Mouse (Mus musculus): ENCODE measurements around the gene Gm49366.
A peak's percentile ranks its signal among the peaks of the same experiment; 100 is the strongest.
"Not testable (repeated sequence)": the region's sequence is repeated elsewhere in the genome, so short reads cannot be mapped to it uniquely, and the experiment has no call there.

Gene Gm49366

DNA sequence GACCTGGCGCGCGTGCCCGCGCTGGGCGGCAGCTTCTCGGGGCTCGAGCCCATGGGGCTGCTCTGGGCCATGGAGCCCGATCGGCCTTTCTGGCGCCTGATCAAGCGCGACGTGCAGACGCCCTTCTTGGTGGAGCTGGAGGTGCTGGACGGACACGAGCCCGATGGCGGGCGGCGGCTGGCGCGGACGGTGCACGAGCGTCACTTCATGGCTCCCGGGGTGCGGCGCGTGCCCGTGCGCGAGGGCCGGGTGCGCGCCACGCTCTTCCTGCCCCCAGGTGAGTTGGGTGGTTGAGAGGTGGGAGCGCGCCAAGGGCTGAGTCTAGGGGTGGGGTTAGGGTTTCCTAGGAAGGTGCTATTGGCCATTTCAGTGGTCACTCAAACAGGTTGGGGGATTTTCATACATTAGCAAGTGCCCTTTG, at the start of gene Gm49366:
TSS of gene Gm49366 (plus strand) at position 245 of the 421 bp plus-strand sequence.
- DNase-seq = peak; percentile 75

DNA sequence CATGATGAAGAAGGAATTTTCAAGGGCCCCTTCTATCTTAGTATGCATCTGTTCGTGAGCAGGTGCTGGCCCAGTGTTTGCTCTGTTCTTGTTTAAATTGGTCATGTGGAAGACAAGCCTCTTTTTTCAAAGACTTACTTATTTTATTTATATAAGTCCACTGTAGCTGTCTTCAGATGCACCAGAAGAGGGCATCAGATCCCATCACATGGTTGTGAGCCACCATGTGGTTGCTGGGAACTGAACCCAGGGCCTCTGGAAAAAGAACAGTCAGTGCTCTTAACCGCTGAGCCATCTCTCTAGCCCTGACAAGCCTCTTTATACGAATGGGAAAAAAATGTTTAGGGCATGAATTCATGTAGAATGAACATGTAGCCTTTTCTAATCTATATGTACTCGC, 49.4 kb upstream of the Gm49366 start:
- no peak for DNase-seq

DNA sequence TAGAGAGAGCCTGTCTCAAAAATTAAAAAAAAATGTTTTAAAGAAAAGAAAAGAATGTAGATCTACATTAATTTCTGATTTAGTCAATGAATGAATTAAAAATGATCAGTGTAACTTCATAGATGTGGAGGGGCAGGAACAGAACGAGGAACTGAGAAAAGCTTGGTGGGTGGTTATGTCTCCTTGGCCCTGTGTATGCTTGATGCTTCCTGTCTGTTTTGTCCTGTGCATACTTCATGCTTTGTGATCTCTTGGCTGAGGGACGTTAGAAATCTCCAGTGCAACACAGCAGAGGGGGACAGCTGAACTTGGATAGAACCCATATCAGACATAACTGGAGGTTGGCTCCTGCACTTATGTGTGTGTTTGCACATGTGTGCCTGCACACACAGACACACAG, 41.5 kb upstream of the Gm49366 start:
- DNase-seq = no peak

DNA sequence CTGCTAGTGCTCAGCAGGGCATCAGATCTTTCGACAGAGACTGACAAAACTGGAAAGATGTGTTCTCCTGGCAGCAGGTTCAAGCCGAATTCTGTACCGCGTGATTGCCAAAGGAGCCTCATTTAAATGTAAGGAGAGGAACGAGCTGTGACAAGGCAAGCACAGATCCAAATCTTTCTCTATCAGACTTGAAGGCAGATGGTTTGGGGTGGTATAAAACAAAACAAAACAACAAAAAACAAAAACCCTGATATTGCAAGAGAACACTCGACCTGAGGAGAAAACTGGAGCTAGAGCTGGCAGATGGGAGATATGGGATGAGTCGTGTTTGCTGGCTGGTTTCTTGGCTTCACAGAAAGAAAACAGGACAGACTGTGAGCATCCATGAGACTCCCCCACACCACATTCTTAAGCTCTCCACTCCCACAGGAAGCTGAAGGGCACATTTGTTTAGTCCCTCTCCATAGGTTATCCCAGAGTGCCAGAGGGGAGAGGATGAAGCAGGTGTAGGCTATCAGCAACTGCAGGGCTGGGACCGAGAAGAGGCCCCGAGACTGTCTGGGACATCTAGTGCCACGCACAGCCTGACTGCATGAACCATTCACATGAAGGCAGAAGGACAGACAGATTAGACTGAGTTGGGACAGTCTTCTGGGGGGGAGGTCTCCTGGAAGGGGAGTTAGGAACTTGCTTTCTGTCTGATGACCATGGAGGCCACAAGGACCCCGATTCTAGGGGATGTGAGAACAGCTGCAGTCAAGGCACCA, 40.2 kb upstream of the Gm49366 start:
- no peak for DNase-seq

DNA sequence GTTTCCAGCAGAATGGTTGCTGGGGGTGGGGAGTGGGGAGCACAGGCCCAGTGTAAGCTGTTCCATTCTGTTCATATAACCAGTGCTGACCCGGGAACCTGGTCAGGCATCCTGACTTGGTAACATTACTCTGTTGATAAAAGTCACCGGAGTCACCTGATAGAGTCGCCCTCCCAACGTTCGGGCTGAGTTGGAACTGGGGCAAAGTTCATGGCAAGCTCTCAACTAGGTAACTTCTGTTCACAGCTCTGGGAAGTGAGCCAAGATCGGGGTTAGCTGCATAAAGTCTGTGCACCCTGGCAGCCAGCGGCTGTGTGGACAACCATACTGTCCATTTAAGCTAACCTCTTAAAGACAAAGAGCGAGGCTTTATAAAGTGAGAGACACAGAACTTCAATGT, 39.5 kb upstream of the Gm49366 start:
- DNase-seq = peak; percentile 92

DNA sequence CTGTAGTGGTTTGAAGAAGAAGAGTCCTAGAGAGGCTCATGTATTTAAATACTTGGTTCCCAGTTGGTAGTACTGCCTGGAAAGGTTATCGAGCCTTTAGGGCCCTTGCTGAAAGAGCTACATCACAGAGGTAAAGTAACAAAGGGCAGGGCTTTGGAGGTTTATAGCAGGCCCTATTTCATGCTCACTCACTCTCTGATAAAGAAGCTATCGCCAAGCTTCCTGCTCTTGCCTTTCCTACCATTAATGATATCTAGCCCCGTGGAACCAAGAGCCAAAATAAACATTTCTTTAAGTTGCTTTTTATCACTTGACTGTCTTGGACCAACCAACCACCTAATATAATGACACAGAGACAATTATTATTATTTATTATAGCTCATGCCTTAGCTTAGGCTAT, 38.3 kb upstream of the Gm49366 start:
- no peak for DNase-seq

DNA sequence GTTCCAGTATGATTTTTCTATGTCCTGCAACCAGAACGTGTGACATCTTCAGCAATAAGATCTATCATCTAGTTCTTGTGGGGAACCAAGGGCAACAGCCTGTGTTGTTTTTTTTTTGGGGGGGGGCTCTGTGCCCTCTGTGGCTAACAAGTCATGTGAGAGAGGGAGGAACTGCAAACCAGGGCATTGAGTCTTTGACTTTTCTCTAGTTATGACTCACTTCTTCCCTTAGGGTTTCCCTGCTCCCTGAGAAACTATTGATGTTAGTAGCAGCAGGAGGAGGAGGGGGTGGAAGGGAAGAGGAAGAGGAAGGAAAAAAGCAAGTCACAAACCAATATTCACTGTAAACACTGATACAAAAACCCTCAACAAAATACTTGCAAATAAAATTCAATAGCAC, 34.9 kb upstream of the Gm49366 start:
- DNase-seq = no peak

DNA sequence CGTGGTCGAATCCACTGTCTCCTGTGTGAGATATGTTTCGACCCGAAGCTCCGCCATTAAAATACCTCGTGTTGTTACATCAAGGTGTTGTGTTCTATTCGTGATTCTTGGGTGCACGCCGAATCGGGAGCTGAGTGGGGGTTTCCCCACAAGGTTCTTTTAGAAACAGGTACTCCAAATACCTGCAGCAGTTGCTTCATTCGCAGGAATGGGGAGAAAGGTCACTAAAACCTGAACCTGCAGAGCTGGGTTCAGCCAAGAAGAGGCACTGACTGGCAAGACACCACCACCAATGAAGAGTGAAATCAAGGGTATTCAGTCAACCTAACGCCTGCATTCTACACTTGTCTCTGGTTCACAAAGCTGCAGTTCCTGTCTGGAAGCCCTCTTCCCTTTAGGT, 30.5 kb upstream of the Gm49366 start:
- DNase-seq = peak; percentile 59

DNA sequence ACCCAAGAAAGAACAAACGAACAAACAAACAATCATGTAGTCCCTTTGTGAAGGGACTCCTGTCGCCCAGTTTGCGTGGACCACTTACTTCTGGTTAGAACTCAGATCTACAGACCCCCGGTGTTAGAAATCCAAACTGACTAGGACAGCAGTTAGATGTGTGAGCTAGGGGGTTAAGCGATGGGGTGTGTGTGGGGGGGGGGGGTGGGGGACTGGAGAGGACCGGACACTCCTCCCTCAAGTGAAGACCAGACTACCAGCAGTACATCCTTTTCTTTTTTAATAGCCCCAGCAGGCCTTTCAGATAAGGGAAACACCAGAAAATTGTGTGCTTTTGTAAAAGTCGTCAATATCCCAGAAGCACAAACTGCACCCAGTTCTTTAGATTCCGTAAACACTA, 30.0 kb upstream of the Gm49366 start:
- DNase-seq = no peak

DNA sequence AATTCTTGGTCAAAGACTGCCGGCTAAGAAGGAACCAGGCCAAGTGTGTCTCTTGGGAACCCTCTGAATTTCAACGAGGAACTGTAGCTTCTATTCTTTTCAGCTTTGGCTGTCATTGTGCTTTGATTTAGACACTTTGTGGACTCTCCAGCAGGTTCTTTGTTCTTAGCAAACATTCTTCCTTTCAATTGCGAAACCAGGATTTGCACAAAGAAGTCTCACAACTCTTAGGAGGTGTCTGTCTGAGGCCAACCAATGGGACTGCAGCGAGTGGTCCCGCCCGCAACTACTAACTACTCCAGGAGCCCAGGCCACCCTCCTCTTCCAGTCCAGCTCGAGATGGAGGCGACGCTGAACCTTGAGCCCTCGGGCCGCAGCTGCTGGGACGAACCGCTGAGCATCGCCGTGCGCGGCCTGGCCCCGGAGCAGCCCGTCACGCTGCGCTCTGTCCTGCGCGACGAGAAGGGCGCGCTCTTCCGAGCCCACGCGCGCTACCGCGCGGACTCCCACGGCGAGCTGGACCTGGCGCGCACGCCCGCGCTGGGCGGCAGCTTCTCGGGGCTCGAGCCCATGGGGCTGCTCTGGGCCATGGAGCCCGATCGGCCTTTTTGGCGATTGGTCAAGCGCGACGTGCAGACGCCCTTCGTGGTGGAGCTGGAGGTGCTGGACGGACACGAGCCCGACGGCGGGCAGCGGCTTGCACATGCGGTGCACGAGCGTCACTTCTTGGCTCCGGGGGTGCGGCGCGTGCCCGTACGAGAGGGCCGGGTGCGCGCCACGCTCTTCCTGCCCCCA, 29.4 kb upstream of the Gm49366 start, which contains the start of gene Acot1:
TSS of gene Acot1 (plus strand) at position 320 of the 795 bp plus-strand sequence.
- DNase-seq = peak; percentile 84

DNA sequence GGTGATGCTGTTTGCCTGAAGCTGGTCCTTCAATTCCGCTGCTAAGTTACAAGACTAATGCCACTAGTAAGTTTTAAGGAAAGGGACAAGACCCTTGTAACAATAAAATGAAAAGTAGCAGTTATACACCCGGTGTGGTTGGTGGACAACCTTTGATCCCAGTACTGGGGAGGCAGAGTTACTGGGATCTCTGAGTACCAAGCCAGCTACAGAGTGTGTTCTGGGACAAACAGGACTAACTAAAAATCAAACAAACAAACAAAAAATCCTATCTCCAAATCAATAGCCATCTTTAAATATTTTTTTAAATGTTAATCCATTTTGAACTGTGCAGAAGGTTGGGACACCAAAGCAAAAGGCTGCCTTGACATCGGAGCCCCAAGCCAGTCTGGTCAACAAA, 28.5 kb upstream of the Gm49366 start:
- DNase-seq = no peak

DNA sequence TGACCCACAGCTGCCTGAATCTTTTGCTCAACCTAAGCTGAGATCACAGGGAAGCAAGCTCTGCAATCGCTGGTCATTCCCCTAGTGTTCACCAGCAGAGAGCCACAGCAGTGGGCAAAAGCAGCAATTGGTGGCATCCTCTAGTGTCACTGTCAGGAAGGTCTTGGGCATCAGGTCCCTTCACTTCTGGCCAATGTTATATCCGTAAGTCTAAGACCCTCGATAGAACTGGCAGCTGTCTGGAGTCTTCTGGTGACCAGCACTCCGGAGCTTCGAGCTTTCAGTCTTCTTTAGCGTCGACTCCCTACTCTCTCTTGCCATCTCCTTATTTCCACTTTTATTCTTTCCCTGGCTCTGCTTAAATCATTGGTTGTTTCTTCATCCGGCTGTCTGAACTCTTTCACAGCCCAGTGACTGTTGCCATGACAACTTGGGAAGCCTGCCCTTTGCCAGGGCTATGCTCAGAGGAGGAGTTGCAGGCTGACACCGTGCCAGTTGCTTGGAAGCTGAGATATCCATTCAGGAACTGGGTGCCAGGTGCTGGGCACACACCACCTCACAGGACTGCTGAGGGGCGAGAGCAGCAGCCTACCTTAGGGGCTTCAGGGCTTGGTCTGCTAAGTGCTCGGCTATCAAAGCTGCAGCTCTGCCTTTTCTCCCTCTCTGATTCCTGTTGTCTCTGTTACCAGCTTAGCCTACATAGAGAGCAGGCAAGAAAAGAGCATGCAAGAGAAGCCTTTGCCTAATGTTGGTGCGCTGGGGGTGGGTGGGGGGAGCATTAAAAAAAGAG, 27.3 kb upstream of the Gm49366 start:
- peak; percentile 96 for DNase-seq

DNA sequence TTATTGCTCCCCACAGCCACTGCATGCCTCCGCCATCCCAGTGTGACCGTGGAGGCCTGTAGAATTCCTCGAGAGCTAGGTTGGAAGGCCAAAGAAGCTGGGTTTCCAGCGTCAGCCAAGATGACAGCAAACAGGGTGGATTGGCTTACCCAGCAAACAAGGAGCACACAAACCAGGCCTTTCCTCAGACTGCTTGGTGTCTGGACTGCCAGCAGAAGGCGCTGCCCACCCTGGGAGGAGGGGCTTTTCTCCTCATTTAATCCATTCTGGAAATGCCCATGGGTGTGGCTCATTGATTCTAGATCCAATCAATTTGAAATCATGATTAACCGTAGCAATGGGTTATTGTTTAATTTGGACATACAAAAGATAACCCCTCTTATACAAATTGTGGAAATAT, 25.6 kb upstream of the Gm49366 start:
- no peak for DNase-seq

DNA sequence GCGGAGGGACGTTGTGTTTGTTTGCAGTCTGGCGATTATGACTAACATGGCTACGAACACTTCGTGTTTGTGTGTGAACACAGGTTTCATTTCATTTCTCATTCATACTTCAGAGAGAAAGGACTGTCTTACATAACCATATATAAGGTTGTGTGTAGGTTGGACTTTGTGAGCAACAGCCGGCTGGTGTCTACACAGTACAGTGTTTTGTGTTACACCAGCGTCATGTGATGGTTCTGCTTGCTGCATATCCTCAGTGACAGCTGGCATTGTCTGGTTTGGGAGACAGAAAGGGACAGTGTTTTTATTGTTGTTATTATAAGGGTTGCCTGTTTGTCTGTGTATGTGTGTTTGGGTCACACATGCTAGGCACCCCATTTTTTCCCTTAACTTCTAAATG, 25.0 kb upstream of the Gm49366 start:
- no peak for DNase-seq

DNA sequence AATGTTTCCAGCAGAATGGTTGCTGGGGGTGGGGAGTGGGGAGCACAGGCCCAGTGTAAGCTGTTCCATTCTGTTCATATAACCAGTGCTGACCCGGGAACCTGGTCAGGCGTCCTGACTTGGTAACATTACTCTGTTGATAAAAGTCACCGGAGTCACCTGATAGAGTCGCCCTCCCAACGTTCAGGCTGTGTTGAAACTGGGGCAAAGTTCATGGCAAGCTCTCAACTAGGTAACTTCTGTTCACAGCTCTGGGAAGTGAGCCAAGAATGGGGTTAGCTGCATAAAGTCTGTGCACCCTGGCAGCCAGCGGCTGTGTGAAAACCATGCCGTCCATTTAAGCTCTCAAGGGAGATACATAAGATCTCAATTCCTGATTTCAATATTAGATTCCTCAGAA, 18.2 kb upstream of the Gm49366 start:
- DNase-seq = peak; percentile 93

DNA sequence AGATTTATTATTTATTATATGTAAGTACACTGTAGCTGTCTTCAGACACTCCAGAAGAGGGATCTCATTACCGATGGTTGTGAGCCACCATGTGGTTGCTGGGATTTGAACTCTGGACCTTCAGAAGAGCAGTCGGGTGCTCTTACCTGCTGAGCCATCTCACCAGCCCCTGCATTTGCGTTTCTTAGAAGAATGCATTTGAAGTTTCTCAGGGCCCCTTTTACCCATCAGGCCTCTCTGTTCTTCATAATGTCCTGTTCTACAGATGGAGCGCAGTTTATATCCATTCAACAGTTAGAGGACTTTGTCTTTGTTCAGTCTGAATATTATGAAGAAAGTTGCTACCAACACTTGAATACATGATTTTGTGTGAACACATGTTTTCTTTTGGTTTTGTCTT, 16.5 kb upstream of the Gm49366 start:
- DNase-seq = not testable (repeated sequence)

DNA sequence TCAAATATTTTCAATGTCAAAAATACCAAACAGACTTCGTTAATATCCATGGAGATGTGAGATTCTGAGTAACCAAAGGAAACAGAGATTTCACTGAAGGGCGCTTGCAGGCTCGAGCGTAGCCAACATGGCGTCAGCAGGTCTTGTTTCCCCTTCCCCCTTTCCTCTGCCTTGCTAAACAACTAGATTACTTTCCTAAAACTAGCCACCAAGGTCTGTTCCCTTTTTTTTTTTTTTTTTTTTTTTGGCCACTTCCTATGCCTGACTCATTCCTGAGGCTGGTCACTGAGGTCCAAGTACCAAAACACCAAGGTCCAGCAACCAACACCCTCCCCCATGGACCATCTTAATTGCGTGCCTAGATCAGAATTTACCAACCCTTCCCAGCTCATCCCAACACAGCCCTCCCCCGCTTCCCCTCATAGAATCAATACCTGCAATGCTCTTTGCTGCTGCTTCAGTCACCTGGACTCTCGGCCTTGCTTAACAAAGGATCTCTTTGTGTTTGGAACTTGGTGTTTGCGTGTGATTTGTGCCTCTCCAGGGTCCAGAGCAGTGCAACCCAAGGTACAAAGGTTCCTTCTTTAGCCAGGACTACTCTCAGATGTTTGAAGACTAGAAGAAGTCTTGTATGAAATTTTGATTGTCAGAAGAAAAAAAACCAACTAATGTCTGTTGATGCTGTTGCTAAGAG, 15.5 kb upstream of the Gm49366 start:
- no peak for DNase-seq

DNA sequence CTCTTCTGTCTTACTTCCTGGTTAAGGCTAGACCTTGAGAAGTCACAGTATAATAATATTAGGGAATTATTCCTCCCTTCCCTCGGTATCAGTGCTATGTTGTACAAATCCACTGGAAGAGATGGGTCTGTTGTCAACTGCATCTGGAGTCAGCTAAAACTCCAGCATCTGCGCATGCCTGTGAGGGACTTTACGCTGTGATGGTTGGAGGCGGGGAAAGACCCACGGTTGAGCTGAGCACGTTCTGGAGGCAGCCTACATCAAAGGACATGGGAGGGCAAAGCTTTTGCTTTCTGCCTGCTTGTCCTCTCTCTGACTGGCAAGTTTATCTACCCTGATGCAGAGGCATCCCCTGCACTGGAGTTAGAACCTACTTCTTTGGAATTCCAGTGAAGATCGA, 12.8 kb upstream of the Gm49366 start:
- DNase-seq = no peak

DNA sequence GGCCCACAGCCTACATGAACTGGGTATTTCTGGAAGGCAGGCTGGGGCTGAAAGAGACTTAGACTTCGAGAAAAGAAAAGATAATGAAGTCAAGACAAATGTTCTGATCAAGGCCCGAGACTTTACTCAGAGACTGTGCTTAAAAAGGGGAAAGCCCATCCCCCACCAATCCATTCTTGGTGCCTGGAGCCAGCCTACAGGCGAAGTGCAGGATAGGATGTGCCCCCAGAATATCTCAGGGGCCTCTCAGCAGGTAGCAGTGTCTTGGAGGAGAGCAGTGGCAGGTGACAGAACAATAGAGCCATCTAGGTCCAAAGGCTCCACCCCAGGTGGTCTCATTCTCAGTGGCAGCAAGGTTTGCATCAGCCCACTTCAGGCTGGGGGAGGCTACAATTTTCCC, 10.4 kb upstream of the Gm49366 start:
- not testable (repeated sequence) for DNase-seq

DNA sequence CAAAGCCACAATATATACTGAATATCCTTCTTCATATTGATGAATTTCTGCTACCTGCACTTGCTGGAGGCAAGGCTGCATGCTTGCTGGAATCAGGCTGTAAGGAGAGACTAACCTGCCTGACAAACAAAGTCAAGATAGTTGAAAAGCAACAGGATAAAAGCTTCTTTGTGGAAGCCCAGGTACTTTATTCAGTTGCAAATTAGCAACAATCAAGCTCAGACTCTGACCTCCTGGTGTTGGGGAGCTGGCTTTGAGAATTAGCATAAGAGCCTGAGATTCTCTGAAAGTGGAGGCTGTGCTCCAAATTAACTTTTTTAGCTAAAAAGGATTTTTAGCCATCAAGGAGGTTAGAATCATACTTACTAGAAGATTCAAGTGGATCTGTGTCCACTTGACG, 9.7 kb upstream of the Gm49366 start:
- not testable (repeated sequence) for DNase-seq

DNA sequence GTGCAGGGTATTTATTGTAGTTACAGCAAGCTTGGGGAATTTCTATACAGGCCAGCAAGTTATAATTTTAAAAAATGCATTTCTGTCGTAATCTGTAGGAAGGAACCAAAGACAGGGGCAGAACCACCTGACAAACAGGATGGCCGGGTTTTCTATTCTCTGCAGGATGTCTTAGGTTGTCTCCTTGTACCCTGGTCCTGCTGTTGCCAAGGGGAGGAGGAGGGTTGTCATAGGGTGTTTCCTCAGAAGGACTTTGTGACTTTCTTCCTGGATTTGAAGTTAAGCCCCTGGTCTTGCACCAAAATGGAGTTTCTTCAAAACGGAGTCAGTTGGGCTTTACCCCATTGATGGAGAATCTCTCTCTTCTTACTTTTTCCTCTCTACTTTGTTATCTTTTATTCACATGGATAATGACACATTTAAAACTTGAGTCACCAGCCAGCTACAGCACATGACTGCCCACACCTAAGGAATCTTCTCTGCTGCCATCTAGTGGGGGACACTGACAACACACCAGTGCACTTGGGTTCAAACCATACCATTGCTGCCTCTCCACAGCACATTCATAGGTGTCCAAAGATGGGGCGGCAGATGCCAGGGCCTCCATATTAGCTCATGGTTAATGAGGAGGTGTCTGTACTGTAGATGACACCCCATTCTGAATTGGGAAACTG, 7.9 kb upstream of the Gm49366 start:
- peak; percentile 74 for DNase-seq

DNA sequence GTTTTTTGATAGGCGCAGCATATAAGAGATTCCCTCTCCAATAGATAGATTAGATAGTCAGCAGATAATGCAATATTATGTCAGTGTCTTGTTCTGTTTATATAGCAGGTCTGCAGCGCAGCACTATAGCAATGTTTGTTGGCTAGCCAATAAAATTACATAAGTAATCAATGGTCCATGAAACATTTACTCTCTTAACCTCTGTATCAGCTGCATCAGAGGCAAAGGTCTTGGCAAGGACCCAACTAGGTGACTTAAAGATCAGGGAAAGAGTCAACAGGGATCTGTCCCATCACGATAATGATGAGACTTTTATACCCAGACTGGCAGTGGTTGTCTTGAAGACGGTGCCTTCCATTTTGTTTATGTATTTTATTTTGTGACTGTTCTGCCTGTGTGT, 5.9 kb upstream of the Gm49366 start:
- no peak for DNase-seq
